Mouse (Mus musculus) frontal cortex, postnatal 14 days (tissue): ENCODE measurements at regions not wholly inside any gene's neighbourhood (a gene's known extent, or its start where the extent isn't known, plus 50 kb on each side); places are given as distances from the start of the nearest gene placed in this dataset.
A peak's percentile ranks its signal among the peaks of the same experiment; 100 is the strongest.

Experiments used
- DNase-seq, 2 experiments: peaks; one replicate each; pipeline ENCODE4 v3.0.0; 2022; ENCODE audit warnings: low spot score in 2 of 2

DNA sequence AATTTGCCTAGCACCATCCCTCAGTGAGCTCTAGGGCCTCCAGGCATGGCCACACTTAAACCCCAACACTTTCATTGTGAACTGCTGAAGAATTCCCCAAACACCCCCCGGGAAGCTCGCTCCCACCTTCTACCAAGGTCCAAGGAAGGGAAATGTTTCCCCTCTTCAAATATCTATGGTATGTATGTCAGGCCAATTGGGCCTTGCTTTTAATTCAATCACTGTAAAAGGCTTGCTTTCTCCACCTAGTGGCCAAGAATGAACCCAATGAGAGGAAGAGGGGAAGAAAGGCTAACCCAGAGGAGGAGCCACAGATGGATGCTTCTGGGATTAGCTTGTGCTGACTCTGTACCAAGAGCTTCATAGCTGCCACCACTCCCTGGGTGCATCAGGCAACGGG, 336.3 kb upstream of the Tgfbr2 start:
- no peak for DNase-seq

GRCm38 (mm10) chr9:116507756-116508155, 332.6 kb upstream of the Tgfbr2 start:
- DNase-seq: no peak

- DNase-seq: peak in 1 of 2 experiments; percentile 12
These were observed 327.7 kb upstream of the Tgfbr2 start for GRCm38 (mm10) chr9:116502831-116503230.

DNA sequence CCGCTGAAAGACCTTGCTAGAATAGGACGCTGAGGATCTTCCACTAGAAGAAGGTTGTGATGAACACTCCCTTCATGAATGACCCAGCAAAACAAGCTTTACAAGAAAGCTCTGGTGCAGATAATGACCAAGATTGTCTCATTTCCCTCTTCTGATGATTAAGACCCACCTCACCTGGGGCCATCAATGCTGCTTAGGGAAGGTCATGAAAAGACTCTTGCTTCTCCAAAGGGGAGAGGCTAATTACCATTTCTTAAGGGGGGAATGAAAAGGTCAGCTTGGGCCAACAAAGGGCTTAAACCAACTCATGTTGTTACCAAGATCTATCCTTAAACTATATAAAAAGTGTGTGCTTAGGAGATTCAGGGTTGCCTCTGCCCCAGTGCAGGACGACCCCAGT, 325.8 kb upstream of the Tgfbr2 start:
- no peak for DNase-seq

DNA sequence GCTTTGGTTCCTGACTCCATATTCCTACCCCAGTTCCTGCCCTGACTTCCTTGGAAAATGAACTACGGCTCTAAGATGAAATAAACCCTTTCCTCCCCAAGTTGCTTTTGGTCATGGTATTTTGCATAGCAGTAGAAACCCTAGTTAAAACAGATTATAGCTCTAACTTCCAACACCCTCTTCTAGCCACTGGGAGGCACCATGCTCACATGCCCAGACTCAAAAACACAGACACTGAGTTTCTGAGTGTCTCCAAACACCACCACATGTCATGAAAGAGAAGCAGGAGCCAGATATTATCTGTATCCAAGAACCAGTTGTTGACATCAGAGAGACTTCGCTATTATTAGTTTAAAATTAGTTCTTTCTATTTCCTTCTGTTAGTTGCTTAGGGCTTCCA, 316.1 kb upstream of the Tgfbr2 start:
- DNase-seq: no peak

DNA sequence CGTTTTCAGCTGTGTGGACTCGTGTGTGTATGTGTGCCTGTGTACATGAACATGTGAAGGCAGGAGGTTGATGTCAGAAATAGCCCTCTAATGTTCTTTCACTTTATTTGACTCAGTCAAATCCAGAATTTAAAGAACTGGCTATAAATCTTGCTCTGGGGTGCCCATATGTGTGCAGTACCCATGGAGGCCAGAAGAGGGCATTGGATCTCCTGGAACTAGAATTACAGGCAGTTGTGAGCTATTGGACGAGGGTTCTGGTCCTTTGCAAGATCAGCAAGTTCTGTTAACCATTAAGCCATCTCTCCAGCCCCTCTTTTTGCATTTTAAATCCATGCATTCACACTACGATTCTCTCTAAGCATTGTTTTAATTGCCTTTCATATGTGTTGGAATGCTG, 314.6 kb upstream of the Tgfbr2 start:
- DNase-seq: peak in 1 of 2 experiments; percentile 24

DNA sequence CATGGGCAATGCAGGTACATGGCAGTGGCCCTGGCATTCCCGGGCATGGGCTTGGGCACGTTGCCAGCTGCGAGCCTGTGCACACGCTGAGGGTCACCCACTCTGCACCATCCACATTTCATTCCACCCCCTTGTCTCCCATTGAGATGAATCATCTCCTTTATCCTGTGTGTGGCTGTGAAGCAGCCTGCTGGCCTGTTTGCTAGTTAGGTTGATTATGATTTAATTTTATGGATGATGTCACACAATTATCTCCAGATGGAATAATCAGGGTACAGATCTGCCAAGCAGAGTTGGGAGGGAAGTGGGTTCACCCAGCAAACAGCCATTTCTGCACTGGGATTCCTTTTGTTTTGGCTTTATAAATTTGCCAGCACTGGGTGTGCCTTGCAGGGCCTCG, 314.1 kb upstream of the Tgfbr2 start:
- no peak for DNase-seq

- DNase-seq: no peak
These were observed 302.1 kb upstream of the Tgfbr2 start for GRCm38 (mm10) chr9:116477309-116477708.

- DNase-seq: no peak
These were observed 300.2 kb upstream of the Tgfbr2 start for GRCm38 (mm10) chr9:116475206-116475955.

DNA sequence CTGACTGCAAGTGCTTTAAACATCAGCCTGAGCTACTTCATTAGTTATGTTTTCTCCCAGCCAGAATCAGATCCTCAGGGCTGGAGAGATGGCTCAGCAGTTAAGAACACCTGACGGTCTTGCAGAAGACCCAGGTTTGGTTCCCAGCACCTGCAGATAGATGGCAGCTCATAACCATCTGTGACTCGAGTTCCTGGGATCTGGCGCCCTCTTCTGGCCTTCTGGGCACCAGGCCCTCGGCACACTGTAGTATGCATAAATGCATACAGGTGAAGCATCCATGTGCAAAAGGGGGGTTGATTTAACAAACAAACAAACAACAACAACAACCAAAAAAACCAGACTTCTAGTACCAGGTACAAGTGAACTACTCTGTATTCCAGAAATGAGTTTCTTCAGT, 297.7 kb upstream of the Tgfbr2 start:
- DNase-seq: no peak

GRCm38 (mm10) chr9:116468569-116469250, 293.6 kb upstream of the Tgfbr2 start:
- DNase-seq: no peak

- no peak for DNase-seq
These were observed 291.2 kb upstream of the Tgfbr2 start for GRCm38 (mm10) chr9:116466336-116466735.

- no peak for DNase-seq
These were observed 289.5 kb upstream of the Tgfbr2 start for GRCm38 (mm10) chr9:116464626-116465025.

GRCm38 (mm10) chr9:116462232-116462631, 287.1 kb upstream of the Tgfbr2 start:
- DNase-seq: no peak

DNA sequence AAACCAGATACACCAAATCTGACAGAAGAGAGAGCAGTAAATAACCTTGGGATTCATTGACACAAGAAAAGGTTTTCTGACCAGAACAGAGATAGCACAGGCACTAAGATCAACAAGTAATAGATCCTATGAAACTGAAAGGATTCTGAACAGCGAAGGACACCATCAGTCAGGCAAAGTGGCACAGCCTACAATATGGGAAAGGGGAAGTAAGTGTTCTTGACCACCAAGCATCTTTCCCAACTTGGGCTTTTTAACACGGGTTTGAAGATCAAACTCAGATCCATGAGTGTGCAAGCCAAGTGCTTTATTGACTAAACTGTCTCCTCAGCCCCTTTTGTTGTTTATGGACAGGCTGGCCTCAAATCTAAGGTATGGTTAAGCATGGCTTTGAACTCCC, 284.9 kb upstream of the Tgfbr2 start:
- DNase-seq: no peak

DNA sequence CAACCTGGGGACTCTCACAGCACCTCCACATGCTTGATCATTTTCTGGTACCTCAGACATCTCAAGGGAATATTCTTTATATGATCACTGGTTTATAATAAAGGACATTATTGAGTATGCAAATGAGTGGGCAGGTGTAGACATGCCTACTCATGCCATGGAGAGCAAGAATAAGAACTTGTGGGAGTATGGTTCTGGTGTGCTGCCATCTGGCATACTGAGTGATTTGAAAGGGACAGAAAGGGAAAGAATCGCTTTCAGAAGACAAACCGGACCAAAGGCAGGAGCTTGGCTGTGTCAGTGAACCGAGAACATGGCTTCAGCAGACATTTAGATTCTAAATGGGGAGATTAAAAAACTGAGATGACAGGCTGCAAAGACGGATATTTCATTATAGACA, 276.9 kb upstream of the Tgfbr2 start:
- no peak for DNase-seq

DNA sequence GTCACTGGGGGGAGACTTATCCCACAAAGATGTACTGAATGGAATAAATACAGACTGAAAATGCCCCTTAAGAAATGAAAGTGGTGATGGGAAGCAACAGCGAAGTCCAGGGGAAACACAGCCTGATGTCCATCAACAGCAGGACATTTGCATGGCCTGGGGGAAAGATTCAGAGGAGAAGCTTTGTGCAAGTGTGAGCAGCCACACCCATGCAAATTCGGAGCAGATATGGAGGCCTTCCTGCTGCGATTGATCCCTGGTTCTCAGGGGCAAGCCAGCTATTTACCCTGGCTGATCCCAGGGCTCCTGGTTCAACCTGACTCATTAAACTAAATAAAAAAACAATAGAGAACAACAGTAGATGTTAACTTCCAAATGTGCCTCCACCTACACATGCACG, 275.7 kb upstream of the Tgfbr2 start:
- no peak for DNase-seq

DNA sequence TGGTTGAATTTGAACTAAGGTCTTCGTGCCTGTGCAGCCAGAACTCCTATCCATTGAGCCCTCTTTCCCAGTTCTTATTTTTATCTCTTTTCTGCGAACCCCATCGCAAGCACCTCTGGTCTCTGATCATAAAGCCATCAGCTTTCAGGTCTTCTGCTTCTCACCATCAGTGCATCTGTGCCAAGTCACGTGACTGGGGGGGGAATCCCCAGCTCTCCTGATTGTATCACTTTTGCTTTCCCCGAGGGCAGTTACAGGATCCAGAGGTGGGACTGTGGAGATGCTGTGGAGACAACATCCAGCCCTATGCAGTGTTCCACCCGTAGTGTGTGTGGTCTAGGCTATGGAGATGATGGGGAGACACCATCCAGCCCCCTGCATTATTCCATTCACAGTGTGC, 272.6 kb upstream of the Tgfbr2 start:
- DNase-seq: no peak

GRCm38 (mm10) chr9:116438580-116438979, 263.4 kb upstream of the Tgfbr2 start:
- no peak for DNase-seq

DNA sequence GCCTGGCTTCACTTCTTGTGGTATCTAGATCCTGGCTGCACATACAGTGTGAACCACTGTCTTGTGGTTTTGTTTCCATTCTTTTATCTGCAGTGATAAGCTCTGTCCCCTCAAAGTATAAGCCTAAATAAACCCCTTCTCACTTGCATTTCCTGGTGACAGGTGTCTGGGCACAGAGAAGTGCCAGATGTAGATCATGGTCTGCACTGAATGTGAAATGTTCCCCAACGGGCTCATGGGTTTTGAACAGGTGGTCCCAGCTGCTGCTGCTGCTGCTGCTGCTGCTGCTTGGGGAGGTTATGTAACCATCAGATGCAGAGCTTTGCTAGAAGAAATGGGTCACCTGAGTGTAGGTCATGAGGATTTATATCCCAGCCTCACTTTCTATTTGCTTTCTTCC, 259.3 kb upstream of the Tgfbr2 start:
- DNase-seq: no peak

- DNase-seq: no peak
These were observed 253.9 kb upstream of the Tgfbr2 start for GRCm38 (mm10) chr9:116429061-116429460.

DNA sequence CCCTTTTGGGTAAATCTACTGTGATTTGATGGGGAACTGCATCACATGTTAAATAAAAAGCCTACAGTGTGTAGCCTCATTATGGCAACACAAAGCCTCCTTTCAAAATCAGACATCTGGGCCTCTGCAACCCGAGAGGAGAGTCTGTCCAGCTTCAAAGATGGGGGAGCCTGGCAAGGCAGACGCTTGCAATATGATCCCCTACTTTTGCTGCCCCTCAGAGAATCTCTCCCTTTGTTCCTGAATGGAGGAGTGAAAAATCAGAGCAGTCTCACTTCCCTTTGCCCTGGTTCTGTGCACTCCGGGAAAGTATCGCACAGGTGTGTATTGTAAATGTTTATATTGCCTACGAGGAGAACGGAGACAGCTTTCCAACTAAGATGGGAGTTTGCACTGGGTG, 253.3 kb upstream of the Tgfbr2 start:
- no peak for DNase-seq

GRCm38 (mm10) chr9:116427278-116427677, 252.1 kb upstream of the Tgfbr2 start:
- no peak for DNase-seq
